Mouse (Mus musculus) yolk sac, embryonic 10.5 days (tissue): ENCODE measurements around the gene 6330403K07Rik.

ENCODE experiments used
- DNase-seq: peaks from one replicate; pipeline ENCODE4 v3.0.0-alpha.2; 2017; ENCODE audit warnings: low spot score

The 6330403K07Rik gene

GRCm38 (mm10) chr11:70982557-70983228 lies 50.6 kb downstream of the 6330403K07Rik start, which contains the start of gene C1qbp:
C1qbp (minus strand) TSS chr11:70983026.
- peak; percentile 91 for DNase-seq

DNA sequence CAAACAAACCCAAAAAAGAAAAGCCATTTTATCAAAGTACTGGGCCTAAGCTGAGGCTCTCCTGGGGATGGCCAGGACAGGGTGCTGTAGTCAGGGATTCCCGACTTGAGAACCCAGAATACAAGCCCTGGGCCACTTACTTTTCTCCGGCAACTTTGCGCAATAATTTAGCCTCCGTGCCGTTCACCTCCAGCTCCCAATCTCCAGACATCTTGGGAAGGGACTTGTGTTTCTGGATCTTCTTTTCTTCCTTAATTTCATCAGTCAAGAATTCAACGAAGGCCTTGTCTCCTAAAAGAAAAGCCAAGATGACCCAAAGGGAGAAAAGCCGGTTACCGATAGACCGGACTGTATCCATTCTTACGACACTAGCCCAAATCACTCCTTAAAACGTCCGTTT lies 51.3 kb downstream of the 6330403K07Rik start:
- DNase-seq = no peak
